Mouse (Mus musculus) embryonic fibroblast, embryonic 13.5 days (primary cell): ENCODE measurements at regions not wholly inside any gene's neighbourhood (a gene's known extent, or its start where the extent isn't known, plus 50 kb on each side); places are given as distances from the start of the nearest gene placed in this dataset.

Source experiments
- CTCF ChIP-seq: IDR thresholded peaks from 2 replicates; pipeline ENCODE4 v1.5.1; 2011; ENCODE audit warnings: mild to moderate bottlenecking, control low read depth, low read length, moderate library complexity, borderline replicate concordance; ENCODE audit not compliant: insufficient read depth
- POLR2A ChIP-seq: IDR thresholded peaks from 2 replicates; pipeline ENCODE4 v1.6.1; 2011; ENCODE audit warnings: low read depth, mild to moderate bottlenecking, control low read depth, low read length, moderate library complexity

DNA sequence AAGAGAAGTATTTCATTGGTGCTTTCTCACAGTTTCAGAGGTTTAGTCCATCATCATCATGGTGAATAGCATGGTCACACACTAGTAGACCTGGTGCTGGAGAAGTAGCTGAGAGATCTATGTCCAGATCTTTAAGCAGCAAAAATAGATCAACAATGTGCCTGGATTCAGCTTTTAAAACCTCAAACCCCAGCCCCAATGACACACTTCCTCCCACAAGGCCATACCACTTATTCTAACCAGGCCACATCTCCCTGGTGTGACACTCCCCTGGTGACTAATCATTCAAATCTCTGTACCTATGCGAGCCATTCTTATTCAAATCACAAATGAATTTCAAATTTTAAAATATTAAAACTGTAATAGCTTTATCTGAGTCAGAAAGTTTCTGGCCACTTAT, 434.3 kb upstream of the Pik3r1 start:
- TF ChIP-seq CTCF, result no peak
- TF ChIP-seq POLR2A, result no peak
